Mouse (Mus musculus) layer of hippocampus, adult 8-10 months (tissue): ENCODE data around the gene Gpr15. TPM values are rescaled to one million over a fixed set of nuclear protein-coding genes. Genes with fewer than 3 reads are reported as not detected.

Experiments used
- DNase-seq, 2 experiments: peaks; one replicate each; pipeline ENCODE4 v3.0.0; 2022; ENCODE audit warnings: low spot score in 2 of 2
- microRNA-seq, 2 experiments: library from miRNA; unstranded; fragments of <30 nt; microRNA quantifications; one replicate each; pipeline ENCODE4 v1.2.0; 2022
- total RNA-seq, 4 experiments: library from RNA; stranded (reverse); gene quantifications; 2 replicates each; pipeline ENCODE4 v1.2.4; 2022

Gpr15 gene
- total RNA-seq, 4 experiments from 2014 or later: not detected

DNA sequence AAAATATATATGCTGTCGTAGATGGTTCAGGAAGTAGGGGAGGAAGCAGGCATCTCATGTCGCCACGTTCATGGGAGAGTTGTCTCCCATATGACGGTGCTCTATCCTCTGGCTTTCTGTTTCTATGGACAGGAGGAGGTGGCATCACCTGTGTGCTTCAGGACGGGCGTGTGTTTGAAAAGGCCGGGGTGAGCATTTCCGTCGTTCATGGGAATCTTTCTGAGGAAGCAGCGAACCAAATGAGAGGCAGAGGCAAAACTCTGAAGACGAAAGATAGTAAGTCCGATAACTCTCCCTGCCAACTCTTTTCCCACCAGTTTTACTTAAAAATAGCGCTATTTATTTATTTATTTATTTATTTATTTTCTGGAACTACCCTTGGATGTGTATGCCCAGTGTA lies 46.5 kb downstream of the Gpr15 start:
- DNase-seq: no peak

DNA sequence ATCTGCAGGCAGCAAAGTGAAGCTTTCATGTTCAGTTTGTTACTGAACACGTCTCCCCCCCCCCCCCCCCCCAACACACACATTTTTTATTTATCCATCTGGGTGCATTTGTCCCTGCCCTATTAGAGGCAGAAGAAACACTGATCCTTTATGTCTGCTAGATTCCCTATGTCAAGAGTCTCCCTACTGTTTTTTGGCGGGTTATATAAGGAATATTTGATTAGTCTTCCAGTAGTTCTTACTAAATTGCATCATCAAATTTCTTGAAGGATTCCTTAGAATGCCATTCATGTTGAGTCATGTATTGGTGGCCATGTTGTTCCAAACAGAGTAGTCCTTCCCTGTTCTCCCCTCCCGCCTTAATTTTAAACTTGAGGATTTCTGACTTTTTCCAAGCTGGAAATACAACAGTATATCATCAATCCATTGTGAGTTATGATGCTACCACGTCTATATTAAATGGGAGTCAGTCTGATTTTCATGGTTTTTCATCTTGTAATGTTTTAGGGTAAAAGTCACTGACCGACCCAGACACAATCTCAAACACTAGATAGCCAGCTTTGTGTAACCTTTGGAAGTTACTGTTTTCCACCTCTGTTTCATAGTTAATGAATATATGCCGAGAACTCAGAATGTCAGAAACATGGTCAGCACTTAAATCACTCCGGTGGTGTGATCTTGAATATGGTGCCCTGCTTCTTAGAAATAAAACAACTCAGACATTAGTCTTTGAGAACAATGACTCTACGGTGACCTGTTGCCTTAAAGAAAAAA lies 47.5 kb downstream of the Gpr15 start:
- DNase-seq: no peak

DNA sequence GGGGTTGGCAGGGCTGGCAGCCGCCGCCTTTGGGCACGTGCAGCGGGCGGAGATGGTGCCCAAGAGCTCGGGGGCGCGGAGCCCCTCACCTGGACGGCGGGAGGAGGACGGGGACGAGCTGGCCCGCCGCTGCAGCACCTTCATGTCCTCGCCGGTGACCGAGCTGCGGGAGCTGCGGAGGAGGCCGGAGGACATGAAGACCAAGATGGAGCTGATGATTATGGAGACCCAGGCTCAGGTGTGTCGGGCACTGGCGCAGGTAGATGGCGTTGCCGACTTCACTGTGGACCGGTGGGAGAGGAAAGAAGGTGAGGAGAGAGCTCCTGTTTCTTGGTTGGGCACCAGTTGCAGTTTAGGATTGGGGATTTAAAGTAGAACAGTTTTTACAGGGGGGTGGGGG lies 48.2 kb downstream of the Gpr15 start:
- DNase-seq: no peak

DNA sequence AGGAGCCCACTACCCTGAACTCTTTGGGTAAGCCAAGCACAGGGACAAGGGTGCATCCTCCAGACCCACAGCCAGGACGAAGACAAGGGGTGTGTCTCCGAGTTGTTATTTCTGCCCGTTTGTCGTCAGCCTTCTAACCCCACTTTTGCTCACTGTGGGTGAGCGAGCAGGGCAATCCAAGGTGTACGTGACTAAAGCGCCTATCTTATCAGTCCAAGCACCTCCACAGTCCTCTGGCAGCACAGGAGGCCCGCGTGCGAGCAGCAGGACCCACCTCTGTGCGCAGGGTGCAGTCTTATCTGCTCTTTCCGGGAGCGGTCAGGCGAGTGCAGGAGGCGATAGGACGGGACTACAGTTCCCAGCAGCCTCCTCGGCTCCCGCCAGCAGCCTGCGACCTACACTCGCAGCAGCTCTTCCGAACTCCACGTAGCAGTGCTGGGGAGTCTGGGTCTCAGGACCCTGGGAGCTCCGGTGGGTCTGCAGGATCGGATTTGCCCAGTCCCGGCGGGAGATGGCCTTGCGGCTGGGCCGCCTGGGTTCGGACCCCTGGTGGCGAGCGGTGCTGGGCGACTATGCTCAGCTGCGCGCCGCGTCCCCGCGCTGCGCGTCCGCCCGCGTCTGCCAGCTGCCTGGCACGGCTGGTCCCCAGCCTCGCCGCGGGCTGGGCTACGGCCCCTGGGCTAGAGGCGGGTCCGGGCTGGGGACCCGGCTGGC lies 48.8 kb downstream of the Gpr15 start, which contains the start of gene Cpox:
TSS of gene Cpox (plus strand) at position 376 of the 714 bp plus-strand sequence.
- DNase-seq: peak; percentile 78 to 79

DNA sequence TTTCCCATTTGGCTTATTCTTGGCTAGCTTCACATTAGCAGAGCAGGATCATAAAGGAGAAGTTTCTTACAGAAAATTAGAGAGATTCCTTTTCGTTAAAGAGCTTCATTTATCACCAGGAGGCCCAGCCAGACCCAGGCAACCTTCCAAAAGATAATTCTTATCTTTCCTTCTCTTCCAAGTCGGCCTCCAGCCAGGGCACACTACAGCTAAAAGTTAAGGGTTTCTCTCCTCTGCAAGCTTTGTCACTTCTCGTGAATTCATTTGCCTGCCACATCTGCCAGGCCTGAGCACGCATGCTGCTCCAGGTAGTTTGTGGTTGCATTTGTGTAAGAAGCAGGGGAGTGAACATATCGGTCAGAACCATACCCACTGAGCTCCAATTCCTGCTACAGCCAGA lies 49.6 kb downstream of the Gpr15 start:
- DNase-seq: no peak

DNA sequence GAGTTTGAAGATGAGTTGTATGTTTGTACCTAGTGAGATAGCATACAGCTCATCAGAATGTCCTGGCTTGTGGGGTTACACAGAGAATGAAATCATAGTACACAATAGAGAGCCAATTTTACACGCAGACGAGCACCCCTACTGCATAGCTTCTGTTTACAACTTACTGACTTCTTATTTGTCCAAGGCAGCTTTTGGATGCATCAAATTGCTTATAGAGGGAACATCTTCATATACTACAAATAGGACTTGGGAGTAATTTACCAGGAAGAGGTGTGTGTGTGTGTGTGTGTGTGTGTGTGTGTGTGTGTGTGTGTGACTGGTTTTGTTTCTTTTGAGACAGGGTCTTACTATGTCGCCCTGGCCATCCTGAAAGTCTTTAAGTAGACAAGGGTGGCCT lies 50.3 kb downstream of the Gpr15 start:
- DNase-seq: no peak

Small RNA genes lying within 50 kb of the gene (microRNA-seq; reads per million reads assigned to microRNA genes)
- gene Gm27564: 0 reads per million in 2 experiments

Other genes with a start within 250 kb of the Gpr15 start
- 10 to 100 TPM; 14.6 to 24.8 (median 18.9) TPM for gene St3gal6, start 194.8 kb downstream of the Gpr15 start, total RNA-seq
- not detected for gene Gm813, start 102.1 kb downstream of the Gpr15 start, total RNA-seq
- gene E330017A01Rik, start 80.3 kb downstream of the Gpr15 start, total RNA-seq: not detected
- 10 to 100 TPM; 45.1 to 57.0 (median 52.8) TPM for gene Cpox, start 48.8 kb downstream of the Gpr15 start, total RNA-seq
- 100 to 1,000 TPM in 2 of 4 experiments, 10 to 100 TPM in 2; 87.9 to 106 (median 100) TPM for gene Cldnd1, start 8.8 kb upstream of the Gpr15 start, total RNA-seq
- not detected for gene Olfr172, start 44.1 kb upstream of the Gpr15 start, total RNA-seq
- gene Olfr173, start 81.2 kb upstream of the Gpr15 start, total RNA-seq: not detected
- gene Olfr175-ps1, start 107.7 kb upstream of the Gpr15 start, total RNA-seq: not detected
- gene Olfr177, start 155.7 kb upstream of the Gpr15 start, total RNA-seq: not detected
- gene Olfr178, start 173.0 kb upstream of the Gpr15 start, total RNA-seq: not detected
- gene Olfr181, start 209.7 kb upstream of the Gpr15 start, total RNA-seq: not detected
- not detected for gene Olfr180, start 210.3 kb upstream of the Gpr15 start, total RNA-seq